10 mouse cellular contexts compared by ENCODE assay signal in the genomic region with DNA sequence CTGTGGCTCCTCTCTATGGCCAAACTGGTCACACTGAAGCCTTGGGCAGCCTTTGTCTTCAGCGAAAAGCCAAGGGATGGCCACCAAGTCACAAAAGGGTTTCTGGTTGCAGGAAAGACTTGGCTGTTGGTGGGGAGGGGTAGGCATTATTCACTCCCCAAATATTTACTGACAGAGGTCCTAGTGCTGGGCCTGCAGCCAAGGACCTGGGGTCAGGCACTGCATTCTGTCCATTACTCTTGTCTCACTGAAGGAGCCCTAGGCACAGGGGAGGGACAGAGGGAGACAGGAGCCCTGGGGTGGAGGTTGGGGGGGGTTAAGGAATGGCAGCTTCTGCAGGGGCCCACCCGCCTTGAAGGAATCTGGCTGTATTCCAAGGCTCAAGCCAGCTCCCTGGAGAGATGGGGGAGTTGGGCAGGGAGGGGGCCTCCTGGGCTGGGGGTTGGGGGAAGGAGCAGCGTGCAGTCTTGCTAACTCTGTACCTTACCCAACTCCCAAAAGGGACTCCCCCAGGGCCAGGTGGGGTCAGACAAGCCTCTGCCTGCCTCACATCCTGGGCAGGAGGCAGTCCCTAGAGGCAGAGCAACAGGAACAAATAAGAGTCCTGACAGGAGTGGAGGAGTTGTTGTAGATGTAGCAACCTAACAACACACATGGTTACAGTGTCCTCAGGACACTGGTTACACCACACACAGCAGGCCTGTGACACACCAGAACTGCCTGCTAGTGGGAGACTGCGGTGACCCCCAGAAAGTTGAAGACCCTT. TPM values are rescaled to one million over a fixed set of nuclear protein-coding genes. Genes with fewer than 3 reads are reported as not detected.
DNase-seq lines count a peak whose midpoint lies in the region; ATAC-seq and TF ChIP-seq lines count a peak whose summit lies in the region.
"Had no signal": no experiment of that assay in that cellular context is flagged by ENCODE, and none has a peak within 500 bp of the region (broad histone marks: within the 10 kb centered on the region; RNA-seq: fewer than 3 reads in every experiment).

No protein-coding gene starts in this region.

- no peak for TF ChIP-seq CTCF in intestine, postnatal 0 days (IDR thresholded peaks at IDR 0.05; ENCODE audit: low read depth)

- no peaks in the 10 kb centered on the region for H3K27me3 ChIP-seq in intestine, embryonic 14.5 days (replicated peaks; ENCODE audit: control insufficient read depth, insufficient read depth, low read length)
- no peaks in the 10 kb centered on the region for H3K27me3 ChIP-seq in intestine, postnatal 0 days (replicated peaks; ENCODE audit: control insufficient read depth, insufficient read depth, low read length)
- H3K27me3 ChIP-seq in embryonic facial prominence, embryonic 12.5 days, result no peaks in the 10 kb centered on the region
- peaks cover 15% of the 10 kb centered on the region for H3K27me3 ChIP-seq in liver, embryonic 15.5 days
- H3K27me3 ChIP-seq in forebrain, embryonic 14.5 days (replicated peaks; ENCODE audit: control insufficient read depth, insufficient read depth, low read length), result no peaks in the 10 kb centered on the region
- H3K27me3 ChIP-seq: forebrain, embryonic 12.5 days had no signal

- WGBS in intestine, embryonic 14.5 days, result 23% methylated on average over 4 of the region's 4 CpGs
- 44% methylated on average over 4 of the region's 4 CpGs for WGBS in intestine, postnatal 0 days
- 42% methylated on average over 4 of the region's 4 CpGs for WGBS in embryonic facial prominence, embryonic 12.5 days
- 56% methylated on average over 4 of the region's 4 CpGs for WGBS in liver, embryonic 15.5 days (ENCODE audit: insufficient replicate concordance)
- 43% methylated on average over 4 of the region's 4 CpGs for WGBS in forebrain, embryonic 14.5 days

- no peaks in the 10 kb centered on the region for H3K36me3 ChIP-seq in intestine, embryonic 14.5 days (ENCODE audit: control insufficient read depth, insufficient read depth, low read length)
- no peaks in the 10 kb centered on the region for H3K36me3 ChIP-seq in intestine, postnatal 0 days (ENCODE audit: control insufficient read depth, insufficient read depth)
- H3K36me3 ChIP-seq in embryonic facial prominence, embryonic 12.5 days, result no peaks in the 10 kb centered on the region
- H3K36me3 ChIP-seq in liver, embryonic 15.5 days (replicated peaks), result no peaks in the 10 kb centered on the region
- no peaks in the 10 kb centered on the region for H3K36me3 ChIP-seq in forebrain, embryonic 14.5 days (ENCODE audit: control insufficient read depth, insufficient read depth, low read length)
- H3K36me3 ChIP-seq: forebrain, embryonic 12.5 days had no signal

- no peak overlapping the region for H3K4me3 ChIP-seq in intestine, embryonic 14.5 days (ENCODE audit: low read depth, low read length)
- H3K4me3 ChIP-seq in intestine, postnatal 0 days (ENCODE audit: low read depth, low read length), result no peak overlapping the region
- no peak overlapping the region for H3K4me3 ChIP-seq in embryonic facial prominence, embryonic 12.5 days
- no peak overlapping the region for H3K4me3 ChIP-seq in liver, embryonic 15.5 days (replicated peaks)
- no peak overlapping the region for H3K4me3 ChIP-seq in forebrain, embryonic 14.5 days (ENCODE audit: low read depth, low read length)
- H3K4me3 ChIP-seq: forebrain, embryonic 12.5 days had no signal

- no peak for DNase-seq in intestine, embryonic 14.5 days (ENCODE audit: low spot score)
- DNase-seq in Muller cell, postnatal 12 days (ENCODE audit: inconsistent ontology term), result peak; percentile 93
- DNase-seq in thymus, postnatal 0 days (ENCODE audit: low spot score), result no peak
- DNase-seq in forebrain, embryonic 14.5 days (ENCODE audit: low spot score), result no peak
- DNase-seq: cerebellum, adult 18-20 months had no signal

- no peak overlapping the region for H3K9ac ChIP-seq in intestine, embryonic 14.5 days (ENCODE audit: low read length)
- no peak overlapping the region for H3K9ac ChIP-seq in intestine, postnatal 0 days (ENCODE audit: low read depth, low read length)
- H3K9ac ChIP-seq in embryonic facial prominence, embryonic 12.5 days, result no peak overlapping the region
- H3K9ac ChIP-seq in liver, embryonic 15.5 days, result no peak overlapping the region
- H3K9ac ChIP-seq in forebrain, embryonic 14.5 days (ENCODE audit: low read length), result no peak overlapping the region
- H3K9ac ChIP-seq: forebrain, embryonic 12.5 days had no signal

- peak; percentile 63 for ATAC-seq in intestine, embryonic 14.5 days (replicated peaks; ENCODE audit: low FRiP score, low TSS enrichment, low read depth)
- ATAC-seq in intestine, postnatal 0 days, result no peak
- peak; percentile 36 for ATAC-seq in embryonic facial prominence, embryonic 12.5 days (ENCODE audit: insufficient number of reproducible peaks, insufficient read depth, low FRiP score, low TSS enrichment)
- ATAC-seq in liver, embryonic 15.5 days (ENCODE audit: insufficient read depth), result peak; percentile 60
- ATAC-seq in forebrain, embryonic 14.5 days, result no peak
- ATAC-seq: inflammation-experienced regulatory T-cells, adult 6 months had no signal

- H3K4me2 ChIP-seq in intestine, embryonic 14.5 days (ENCODE audit: low read length), result no peak overlapping the region
- H3K4me2 ChIP-seq in intestine, postnatal 0 days (replicated peaks; ENCODE audit: low read depth), result no peak overlapping the region
- peak overlapping the region; percentile 8; the same call in 1 of the 2 replicates for H3K4me2 ChIP-seq in embryonic facial prominence, embryonic 12.5 days (replicated peaks)
- no peak overlapping the region for H3K4me2 ChIP-seq in liver, embryonic 15.5 days
- H3K4me2 ChIP-seq in forebrain, embryonic 14.5 days (ENCODE audit: low read length), result no peak overlapping the region
- H3K4me2 ChIP-seq: forebrain, embryonic 12.5 days had no signal

- H3K4me1 ChIP-seq in intestine, embryonic 14.5 days (replicated peaks; ENCODE audit: control insufficient read depth, insufficient read depth, low read length), result peaks cover 29% of the 10 kb centered on the region
- no peaks in the 10 kb centered on the region; the same call in none of the 2 replicates for H3K4me1 ChIP-seq in intestine, postnatal 0 days (replicated peaks; ENCODE audit: control insufficient read depth, insufficient read depth, low read length)
- H3K4me1 ChIP-seq in embryonic facial prominence, embryonic 12.5 days, result peaks cover 14% of the 10 kb centered on the region
- peaks cover 10% of the 10 kb centered on the region; the same call in 1 of the 2 replicates for H3K4me1 ChIP-seq in liver, embryonic 15.5 days (replicated peaks)
- H3K4me1 ChIP-seq in forebrain, embryonic 14.5 days (ENCODE audit: control insufficient read depth, insufficient read depth, low read length), result peaks cover 5% of the 10 kb centered on the region; the same call in 1 of the 2 replicates

- peak overlapping the region; percentile 60 for H3K27ac ChIP-seq in intestine, embryonic 14.5 days (ENCODE audit: low read depth)
- no peak overlapping the region for H3K27ac ChIP-seq in intestine, postnatal 0 days (ENCODE audit: low read depth, low read length)
- peak overlapping the region; percentile 2 for H3K27ac ChIP-seq in embryonic facial prominence, embryonic 12.5 days
- H3K27ac ChIP-seq in liver, embryonic 15.5 days (replicated peaks), result 0 out of 2 replicates have a peak overlapping the region, but pooled peaks have one; percentile 38
- H3K27ac ChIP-seq in forebrain, embryonic 14.5 days (ENCODE audit: low read depth, low read length), result no peak overlapping the region
- H3K27ac ChIP-seq: forebrain, embryonic 12.5 days had no signal

- H3K9me3 ChIP-seq in intestine, embryonic 14.5 days (ENCODE audit: control insufficient read depth, low read length), result no peaks in the 10 kb centered on the region
- H3K9me3 ChIP-seq in intestine, postnatal 0 days (ENCODE audit: control insufficient read depth), result no peaks in the 10 kb centered on the region
- H3K9me3 ChIP-seq in embryonic facial prominence, embryonic 12.5 days, result 0 out of 2 replicates have a peak, but pooled peaks cover 4% of the 10 kb centered on the region
- H3K9me3 ChIP-seq in liver, embryonic 15.5 days (replicated peaks), result no peaks in the 10 kb centered on the region
- no peaks in the 10 kb centered on the region for H3K9me3 ChIP-seq in forebrain, embryonic 14.5 days (replicated peaks; ENCODE audit: control insufficient read depth, low read length)
- H3K9me3 ChIP-seq: forebrain, embryonic 12.5 days had no signal

RNA-seq across cellular contexts. Expression of gene Itga3, which starts 20.2 kb away (rescaled TPM):
- polyA plus RNA-seq in intestine, embryonic 14.5 days (2014; fragmentation: Nextera tagmentation; extraction: Ambion mirVana), result 24.1 and 29.0 TPM in 2 replicates
- polyA plus RNA-seq in intestine, postnatal 0 days (2015; fragmentation: Nextera tagmentation; extraction: Ambion mirVana), result 51.3 and 57.9 TPM in 2 replicates
- 10.5 and 10.9 TPM in 2 replicates for polyA plus RNA-seq in embryonic facial prominence, embryonic 12.5 days (2016; fragmentation: Nextera tagmentation; extraction: Ambion mirVana)
- polyA plus RNA-seq in liver, embryonic 15.5 days (2015; fragmentation: Nextera tagmentation; extraction: Ambion mirVana), result 2.0 and 2.6 TPM in 2 replicates
- 6.2 and 7.0 TPM in 2 replicates for polyA plus RNA-seq in thymus, postnatal 0 days (2015; fragmentation: Nextera tagmentation; extraction: Ambion mirVana)
- 4.1 and 4.8 TPM in 2 replicates for polyA plus RNA-seq in forebrain, embryonic 14.5 days (2014; fragmentation: Nextera tagmentation; extraction: Ambion mirVana)

RNA-seq across cellular contexts. Expression of gene Dlx3, which starts 23.1 kb away (rescaled TPM):
- polyA plus RNA-seq in intestine, embryonic 14.5 days (2014; fragmentation: Nextera tagmentation; extraction: Ambion mirVana), result 0.72 and 0.91 TPM in 2 replicates
- polyA plus RNA-seq in intestine, postnatal 0 days (2015; fragmentation: Nextera tagmentation; extraction: Ambion mirVana), result 0.30 and 0.44 TPM in 2 replicates
- 20.2 and 21.8 TPM in 2 replicates for polyA plus RNA-seq in embryonic facial prominence, embryonic 12.5 days (2016; fragmentation: Nextera tagmentation; extraction: Ambion mirVana)
- 0.05 TPM in 1 of 2 replicates, not detected in the other for polyA plus RNA-seq in liver, embryonic 15.5 days (2015; fragmentation: Nextera tagmentation; extraction: Ambion mirVana)
- polyA plus RNA-seq in thymus, postnatal 0 days (2015; fragmentation: Nextera tagmentation; extraction: Ambion mirVana), result 0.33 and 0.45 TPM in 2 replicates
- not detected in 2 replicates for polyA plus RNA-seq in forebrain, embryonic 14.5 days (2014; fragmentation: Nextera tagmentation; extraction: Ambion mirVana)
- polyA plus RNA-seq: inflammation-experienced regulatory T-cells, adult 6 months had no signal

RNA-seq across cellular contexts. Expression of gene Dlx4, which starts 49.3 kb away (rescaled TPM):
- polyA plus RNA-seq in intestine, embryonic 14.5 days (2014; fragmentation: Nextera tagmentation; extraction: Ambion mirVana), result not detected in 2 replicates
- polyA plus RNA-seq in intestine, postnatal 0 days (2015; fragmentation: Nextera tagmentation; extraction: Ambion mirVana), result not detected in 2 replicates
- polyA plus RNA-seq in embryonic facial prominence, embryonic 12.5 days (2016; fragmentation: Nextera tagmentation; extraction: Ambion mirVana), result 4.9 and 5.7 TPM in 2 replicates
- 0.07 and 0.09 TPM in 2 replicates for polyA plus RNA-seq in liver, embryonic 15.5 days (2015; fragmentation: Nextera tagmentation; extraction: Ambion mirVana)
- polyA plus RNA-seq in thymus, postnatal 0 days (2015; fragmentation: Nextera tagmentation; extraction: Ambion mirVana), result 0.17 and 0.21 TPM in 2 replicates
- polyA plus RNA-seq in forebrain, embryonic 14.5 days (2014; fragmentation: Nextera tagmentation; extraction: Ambion mirVana), result 0.11 TPM in 1 of 2 replicates, not detected in the other
- polyA plus RNA-seq: inflammation-experienced regulatory T-cells, adult 6 months had no signal

RNA-seq across cellular contexts. Expression of gene Pdk2, which starts 55.6 kb away (rescaled TPM):
- polyA plus RNA-seq in intestine, embryonic 14.5 days (2014; fragmentation: Nextera tagmentation; extraction: Ambion mirVana), result 26.4 and 29.6 TPM in 2 replicates
- 53.2 and 57.4 TPM in 2 replicates for polyA plus RNA-seq in intestine, postnatal 0 days (2015; fragmentation: Nextera tagmentation; extraction: Ambion mirVana)
- polyA plus RNA-seq in embryonic facial prominence, embryonic 12.5 days (2016; fragmentation: Nextera tagmentation; extraction: Ambion mirVana), result 27.5 and 30.4 TPM in 2 replicates
- 10.2 and 10.8 TPM in 2 replicates for polyA plus RNA-seq in liver, embryonic 15.5 days (2015; fragmentation: Nextera tagmentation; extraction: Ambion mirVana)
- 13.0 and 13.9 TPM in 2 replicates for polyA plus RNA-seq in thymus, postnatal 0 days (2015; fragmentation: Nextera tagmentation; extraction: Ambion mirVana)
- polyA plus RNA-seq in forebrain, embryonic 14.5 days (2014; fragmentation: Nextera tagmentation; extraction: Ambion mirVana), result 20.1 and 24.2 TPM in 2 replicates

Comparison
In these comparisons a context has a peak if more than half of its experiments do, and no peak if none do; other contexts are left out.
1. ATAC-seq: peak in intestine, embryonic 14.5 days (single experiment), embryonic facial prominence, embryonic 12.5 days (single experiment) and liver, embryonic 15.5 days (single experiment); none in intestine, postnatal 0 days (single experiment) and forebrain, embryonic 14.5 days (single experiment).
2. H3K27ac ChIP-seq: peak in intestine, embryonic 14.5 days (single experiment), embryonic facial prominence, embryonic 12.5 days (single experiment) and liver, embryonic 15.5 days (single experiment); none in intestine, postnatal 0 days (single experiment) and forebrain, embryonic 14.5 days (single experiment).
3. RNA of gene Dlx3, which starts 23.1 kb away (polyA plus RNA-seq): 20.2 to 21.8 TPM in embryonic facial prominence, embryonic 12.5 days; 0.72 to 0.91 TPM in intestine, embryonic 14.5 days, 0.30 to 0.44 TPM in intestine, postnatal 0 days, 0.33 to 0.45 TPM in thymus, postnatal 0 days, 0.05 TPM in liver, embryonic 15.5 days and not detected in forebrain, embryonic 14.5 days; every median in the first group is over 10 times any median in the second.